Mouse (Mus musculus) hindbrain, embryonic 14.5 days (tissue): ENCODE measurements at regions not wholly inside any gene's neighbourhood (a gene's known extent, or its start where the extent isn't known, plus 50 kb on each side); places are given as distances from the start of the nearest gene placed in this dataset.

ENCODE experiments used
- ATAC-seq: fragments of 200-750 bp; cut with Nextera tagmentation; 2 replicates; pipeline ENCODE4 v1.8.0; 2017; ENCODE audit warnings: moderate number of reproducible peaks, mild to moderate bottlenecking, moderate TSS enrichment, moderate library complexity; ENCODE audit not compliant: low FRiP score
- DNase-seq: peaks from one replicate; pipeline ENCODE4 v3.0.0-alpha.2; 2015; ENCODE audit warnings: low spot score
- H3K27ac ChIP-seq: fragments of 300-500 bp; sonication (generic); 2 replicates; pipeline ENCODE4 v1.5.1; 2014; ENCODE audit warnings: mild to moderate bottlenecking, moderate library complexity
- H3K27me3 ChIP-seq: fragments of 300-500 bp; sonication (generic); 2 replicates; pipeline ENCODE4 v1.6.1; 2014; ENCODE audit warnings: mild to moderate bottlenecking, low read length, mixed read lengths; ENCODE audit not compliant: control insufficient read depth, insufficient read depth
- H3K36me3 ChIP-seq: fragments of 300-500 bp; sonication (generic); replicated peaks from 2 replicates; pipeline ENCODE4 v1.6.1; 2014; ENCODE audit not compliant: control insufficient read depth, insufficient read depth
- H3K4me1 ChIP-seq: fragments of 300-500 bp; sonication (generic); replicated peaks from 2 replicates; pipeline ENCODE4 v1.6.1; 2014; ENCODE audit warnings: antibody characterized with exemption, low read length, mixed read lengths; ENCODE audit not compliant: control insufficient read depth, insufficient read depth
- H3K4me2 ChIP-seq: fragments of 300-500 bp; sonication (generic); replicated peaks from 2 replicates; pipeline ENCODE4 v1.6.1; 2014; ENCODE audit warnings: mild to moderate bottlenecking, moderate library complexity
- H3K4me3 ChIP-seq: fragments of 300-500 bp; sonication (generic); replicated peaks from 2 replicates; pipeline ENCODE4 v1.5.1; 2014; ENCODE audit warnings: mild to moderate bottlenecking, low read length
- H3K9ac ChIP-seq: fragments of 300-500 bp; sonication (generic); 2 replicates; pipeline ENCODE4 v1.6.1; 2014
- H3K9me3 ChIP-seq: fragments of 300-500 bp; sonication (generic); 2 replicates; pipeline ENCODE4 v1.6.1; 2016; ENCODE audit warnings: low read length; ENCODE audit not compliant: control insufficient read depth
- WGBS: fragments of 180-500 bp; shearing (Covaris S2); extraction: QIAGEN DNeasy Blood & Tissue Kit; methylation state at CpG from one replicate; pipeline ENCODE4 v1.1.7; 2014; 5-methylcytosine and 5-hydroxymethylcytosine counted together

- DNase-seq (no peak), ATAC-seq (no peak)
- H3K4me3 ChIP-seq = no peak overlapping the region
- peaks cover 6% of the 10 kb centered on the region for H3K9me3 ChIP-seq
- no peak overlapping the region for H3K4me2 ChIP-seq
- WGBS = 81% methylated on average over 3 of the region's 3 CpGs
- no peaks in the 10 kb centered on the region for H3K4me1 ChIP-seq
- no peaks in the 10 kb centered on the region for H3K36me3 ChIP-seq
- no peaks in the 10 kb centered on the region for H3K27me3 ChIP-seq
- no peak overlapping the region for H3K27ac ChIP-seq
- H3K9ac ChIP-seq = no peak overlapping the region
Measured at GRCm38 (mm10) chr14:100899074-100899473, 301.1 kb downstream of the Prr30 start.

GRCm38 (mm10) chr14:100889163-100890157, 310.7 kb downstream of the Prr30 start:
- H3K9me3 ChIP-seq = no peaks in the 10 kb centered on the region
- DNase-seq (no peak), ATAC-seq (no peak)
- H3K4me2 ChIP-seq = no peak overlapping the region
- no peaks in the 10 kb centered on the region for H3K27me3 ChIP-seq
- H3K4me3 ChIP-seq = no peak overlapping the region
- 45% methylated on average over 18 of the region's 18 CpGs for WGBS
- no peak overlapping the region for H3K27ac ChIP-seq
- no peak overlapping the region for H3K9ac ChIP-seq
- no peaks in the 10 kb centered on the region for H3K4me1 ChIP-seq
- H3K36me3 ChIP-seq = no peaks in the 10 kb centered on the region

GRCm38 (mm10) chr14:100883115-100883514, 317.0 kb downstream of the Prr30 start:
- Histone ChIP-seq H3K27me3 (no peaks in the 10 kb centered on the region), H3K27ac (no peak overlapping the region), H3K4me3 (no peak overlapping the region), H3K4me2 (no peak overlapping the region), H3K9ac (no peak overlapping the region), H3K36me3 (no peaks in the 10 kb centered on the region), H3K9me3 (no peaks in the 10 kb centered on the region), H3K4me1 (no peaks in the 10 kb centered on the region)
- 86% methylated on average over 1 of the region's 1 CpGs for WGBS
- no peak for DNase-seq
- ATAC-seq = no peak

GRCm38 (mm10) chr14:100880103-100880502, 320.0 kb downstream of the Prr30 start:
- Histone ChIP-seq H3K9me3 (no peaks in the 10 kb centered on the region), H3K36me3 (no peaks in the 10 kb centered on the region), H3K4me3 (no peak overlapping the region), H3K4me1 (no peaks in the 10 kb centered on the region), H3K27ac (no peak overlapping the region), H3K9ac (no peak overlapping the region), H3K27me3 (no peaks in the 10 kb centered on the region), H3K4me2 (no peak overlapping the region)
- WGBS = 66% methylated on average over 2 of the region's 2 CpGs
- no peak for ATAC-seq
- DNase-seq = no peak

- ATAC-seq (no peak), DNase-seq (no peak)
- no peaks in the 10 kb centered on the region for H3K36me3 ChIP-seq
- no peaks in the 10 kb centered on the region for H3K27me3 ChIP-seq
- no peak overlapping the region for H3K4me2 ChIP-seq
- WGBS = 67% methylated on average over 3 of the region's 3 CpGs
- no peak overlapping the region for H3K4me3 ChIP-seq
- no peaks in the 10 kb centered on the region for H3K9me3 ChIP-seq
- no peaks in the 10 kb centered on the region for H3K4me1 ChIP-seq
- no peak overlapping the region for H3K9ac ChIP-seq
- H3K27ac ChIP-seq = no peak overlapping the region
Measured at GRCm38 (mm10) chr14:100867790-100868189, 332.3 kb downstream of the Prr30 start.

- no peak for DNase-seq
- Histone ChIP-seq H3K36me3 (no peaks in the 10 kb centered on the region), H3K4me1 (no peaks in the 10 kb centered on the region), H3K9me3 (no peaks in the 10 kb centered on the region), H3K4me3 (no peak overlapping the region), H3K4me2 (no peak overlapping the region), H3K9ac (no peak overlapping the region), H3K27me3 (no peaks in the 10 kb centered on the region), H3K27ac (no peak overlapping the region)
- ATAC-seq = no peak
- 79% methylated on average over 2 of the region's 2 CpGs for WGBS
Measured at GRCm38 (mm10) chr14:100864792-100865191, 335.3 kb downstream of the Prr30 start.

GRCm38 (mm10) chr14:100864164-100864563, 336.0 kb downstream of the Prr30 start:
- Histone ChIP-seq H3K4me3 (no peak overlapping the region), H3K27me3 (no peaks in the 10 kb centered on the region), H3K9me3 (no peaks in the 10 kb centered on the region), H3K36me3 (no peaks in the 10 kb centered on the region), H3K27ac (no peak overlapping the region), H3K4me2 (no peak overlapping the region), H3K9ac (no peak overlapping the region), H3K4me1 (no peaks in the 10 kb centered on the region)
- DNase-seq = no peak
- ATAC-seq = no peak
- WGBS = 98% methylated on average over 1 of the region's 1 CpGs

GRCm38 (mm10) chr14:100842828-100843227, 357.3 kb downstream of the Prr30 start:
- H3K27me3 ChIP-seq = no peaks in the 10 kb centered on the region
- no peaks in the 10 kb centered on the region for H3K36me3 ChIP-seq
- ATAC-seq = no peak
- no peak overlapping the region for H3K9ac ChIP-seq
- no peak overlapping the region for H3K27ac ChIP-seq
- WGBS = 65% methylated on average over 3 of the region's 3 CpGs
- no peaks in the 10 kb centered on the region for H3K4me1 ChIP-seq
- no peak for DNase-seq
- H3K4me2 ChIP-seq = no peak overlapping the region
- H3K4me3 ChIP-seq = no peak overlapping the region
- H3K9me3 ChIP-seq = no peaks in the 10 kb centered on the region
